ENCODE assay signal across 16 mouse cellular contexts in the genomic region with DNA sequence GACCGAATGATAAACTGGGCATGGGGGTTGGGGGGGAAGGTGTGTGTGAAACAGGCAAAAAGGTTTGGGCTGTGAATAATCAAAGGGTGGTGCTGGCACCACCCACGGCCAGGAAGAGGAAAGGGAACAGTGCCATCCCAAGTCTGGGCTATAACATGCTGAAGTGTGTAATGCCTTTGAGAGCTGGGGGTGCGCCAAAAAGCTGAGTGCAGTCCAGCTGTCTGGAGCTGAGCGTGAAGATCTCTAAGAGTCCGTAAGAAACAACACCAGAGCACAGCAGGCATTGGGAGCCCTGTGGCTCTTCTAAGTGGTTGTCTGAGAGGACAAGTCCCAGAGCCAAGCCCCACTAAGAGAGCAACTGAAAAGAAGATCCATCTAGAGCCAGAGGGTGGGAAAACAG.
DNase-seq lines count a peak whose midpoint lies in the region; ATAC-seq and TF ChIP-seq lines count a peak whose summit lies in the region.
"Had no signal": no experiment of that assay in that cellular context is flagged by ENCODE, and none has a peak within 500 bp of the region (broad histone marks: within the 10 kb centered on the region; RNA-seq: fewer than 3 reads in every experiment).

No protein-coding gene starts in this region.

- no peak overlapping the region for H3K9ac ChIP-seq in intestine, postnatal 0 days (ENCODE audit: low read depth, low read length)
- H3K9ac ChIP-seq: limb, embryonic 12.5 days; liver, postnatal 0 days; neural tube, embryonic 12.5 days had no signal

- intact Hi-C loops in heart, postnatal 25 days (cut with DNase I), result no loop called here
- intact Hi-C loops in left cerebral cortex, postnatal 14 days (cut with DNase I), result no loop called here

- no peak overlapping the region for H3K4me2 ChIP-seq in intestine, postnatal 0 days (replicated peaks; ENCODE audit: low read depth)
- H3K4me2 ChIP-seq: limb, embryonic 12.5 days; neural tube, embryonic 12.5 days had no signal

- ATAC-seq in intestine, postnatal 0 days, result no peak
- ATAC-seq: liver, postnatal 0 days had no signal

- no peak overlapping the region for H3K27ac ChIP-seq in intestine, postnatal 0 days (ENCODE audit: low read depth, low read length)
- H3K27ac ChIP-seq: limb, embryonic 12.5 days; neural tube, embryonic 12.5 days had no signal

- no peak overlapping the region for H3K4me3 ChIP-seq in intestine, postnatal 0 days (ENCODE audit: low read depth, low read length)
- H3K4me3 ChIP-seq: limb, embryonic 12.5 days; neural tube, embryonic 12.5 days had no signal

- no peaks in the 10 kb centered on the region for H3K36me3 ChIP-seq in intestine, postnatal 0 days (ENCODE audit: control insufficient read depth, insufficient read depth)
- H3K36me3 ChIP-seq: neural tube, embryonic 12.5 days had no signal

- H3K4me1 ChIP-seq in intestine, postnatal 0 days (replicated peaks; ENCODE audit: control insufficient read depth, insufficient read depth, low read length), result no peaks in the 10 kb centered on the region

- no peaks in the 10 kb centered on the region for H3K27me3 ChIP-seq in intestine, postnatal 0 days (replicated peaks; ENCODE audit: control insufficient read depth, insufficient read depth, low read length)
- H3K27me3 ChIP-seq: limb, embryonic 12.5 days; neural tube, embryonic 12.5 days had no signal

- TF ChIP-seq CTCF in intestine, postnatal 0 days (IDR thresholded peaks at IDR 0.05; ENCODE audit: low read depth), result no peak

- WGBS in intestine, postnatal 0 days, result 70% methylated on average over 5 of the region's 5 CpGs

- no peaks in the 10 kb centered on the region for H3K9me3 ChIP-seq in intestine, postnatal 0 days (ENCODE audit: control insufficient read depth)
- H3K9me3 ChIP-seq: limb, embryonic 12.5 days; neural tube, embryonic 12.5 days had no signal

- peak; percentile 89 for DNase-seq in heart, adult 11 months
- DNase-seq in heart, postnatal 25 days (ENCODE audit: low spot score), result no peak
- peak; percentile 38 to 61 for DNase-seq in left cerebral cortex, postnatal 14 days (ENCODE audit: low spot score in 2 of 2)
- no peak for DNase-seq in left cerebral cortex, adult 8-10 months (ENCODE audit: low spot score in 2 of 2)
- peak; percentile 61 for DNase-seq in NIH3T3 (ENCODE audit: low read depth)
- DNase-seq in brain, adult 2 months (ENCODE audit: low read depth, low spot score), result peak; percentile 55
- DNase-seq in embryo, embryonic 10.5 days (ENCODE audit: low spot score), result no peak
- DNase-seq: adrenal gland, postnatal 14 days; embryo, embryonic 11 days; kidney, adult 9 months; liver, postnatal 0 days; midbrain, embryonic 14.5 days; retina, postnatal 1 day had no signal

Comparison
In these comparisons a context has a peak if more than half of its experiments do, and no peak if none do; other contexts are left out.
1. DNase-seq: peak in heart, adult 11 months (single experiment), left cerebral cortex, postnatal 14 days (2 of 2), NIH3T3 (single experiment) and brain, adult 2 months (single experiment); none in heart, postnatal 25 days (single experiment), left cerebral cortex, adult 8-10 months (0 of 2) and embryo, embryonic 10.5 days (single experiment).